Mouse (Mus musculus): Measurements from ENCODE around the gene Gm6367.
"Not testable (repeated sequence)": the region's sequence is repeated elsewhere in the genome, so short reads cannot be mapped to it uniquely, and the experiment has no call there.

Gm6367 gene

DNA sequence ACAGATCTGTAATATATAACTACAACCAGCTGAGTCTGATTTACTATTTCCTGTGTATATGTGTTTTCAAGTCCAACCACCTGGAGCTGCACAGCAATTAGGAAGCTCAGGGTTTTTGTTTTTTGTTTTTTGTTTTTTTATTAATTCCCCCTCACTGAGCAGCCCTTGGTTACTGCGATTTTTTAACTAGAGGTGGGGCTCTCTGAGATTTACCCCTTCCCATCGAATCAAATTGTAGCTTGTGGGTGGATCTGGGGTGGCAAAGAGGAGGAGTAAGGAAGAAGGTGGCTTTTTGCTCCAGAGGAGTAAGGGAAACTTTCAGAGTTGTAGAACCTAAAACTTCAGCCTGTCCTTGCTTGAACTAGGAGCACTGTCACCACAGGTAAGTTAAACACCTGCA is at the start of gene Gm6367:
Gene Gm6367, plus strand, starts transcription at position 301 of the 400 bp plus-strand sequence.
- DNase-seq (ENCODE audit: low spot score): not testable (repeated sequence)
